Mouse (Mus musculus): ENCODE results near the gene Fbxo42. TPM values are rescaled to one million over a fixed set of nuclear protein-coding genes. Genes with fewer than 3 reads are reported as not detected.

Fbxo42 gene
- polyA plus RNA-seq, 2 experiments from 2014 or later: 5.0 to 7.3 TPM

- ATAC-seq: no peak
Observed at GRCm38 (mm10) chr4:141251071-141251470, 103.4 kb downstream of the Fbxo42 start.

- ATAC-seq: no peak
Observed at GRCm38 (mm10) chr4:141252641-141253040, 104.9 kb downstream of the Fbxo42 start.

Other genes with a start within 250 kb of the Fbxo42 start
- 1 to 10 TPM; 9.5 to 9.7 TPM for gene Padi2, start 241.6 kb upstream of the Fbxo42 start, polyA plus RNA-seq (2017; shearing (Covaris generic))
- gene Sdhb, start 186.7 kb upstream of the Fbxo42 start, polyA plus RNA-seq (2017; shearing (Covaris generic)): 100 to 1,000 TPM; 318 to 321 TPM
- 1 to 10 TPM; 5.6 to 7.5 TPM for gene Atp13a2, start 161.0 kb upstream of the Fbxo42 start, polyA plus RNA-seq (2017; shearing (Covaris generic))
- gene Mfap2, start 137.5 kb upstream of the Fbxo42 start, polyA plus RNA-seq (2017; shearing (Covaris generic)): not detected
- gene Crocc, start 87.4 kb upstream of the Fbxo42 start, polyA plus RNA-seq (2017; shearing (Covaris generic)): 1 to 10 TPM in 1 of 2 experiments, under 1 TPM in 1; 0.98 to 1.4 TPM
- 100 to 1,000 TPM in 1 of 2 experiments, 10 to 100 TPM in 1; 85.5 to 101 TPM for gene Necap2, start 69.6 kb upstream of the Fbxo42 start, polyA plus RNA-seq (2017; shearing (Covaris generic))
- gene Spata21, start 59.6 kb upstream of the Fbxo42 start, polyA plus RNA-seq (2017; shearing (Covaris generic)): under 1 TPM; 0.29 to 0.88 TPM
- 10 to 100 TPM; 51.2 to 77.0 TPM for gene Szrd1, start 8.1 kb upstream of the Fbxo42 start, polyA plus RNA-seq (2017; shearing (Covaris generic))
- 1 to 10 TPM; 1.5 to 3.2 TPM for gene Rsg1, start 66.0 kb downstream of the Fbxo42 start, polyA plus RNA-seq (2017; shearing (Covaris generic))
- not detected for gene Arhgef19, start 91.6 kb downstream of the Fbxo42 start, polyA plus RNA-seq (2017; shearing (Covaris generic))
- gene Epha2, start 153.3 kb downstream of the Fbxo42 start, polyA plus RNA-seq (2017; shearing (Covaris generic)): not detected
- gene Fam131c, start 220.3 kb downstream of the Fbxo42 start, polyA plus RNA-seq (2017; shearing (Covaris generic)): not detected

Data from activated CD4-positive, CD25-positive, alpha-beta regulatory T cell, adult 4 months (primary cell).